Mouse (Mus musculus) mouse trophoblast stem cell (cell line): Measurements from ENCODE around the gene Id4.

Experiments used
- in situ Hi-C, 2 experiments: fragments of 300-500 bp; cut with MseI, MboI; formaldehyde crosslinking; loops; 2 replicates in 1 of 2; 3 replicates in 1 of 2; pipeline ENCODE4 v1.15.1; 2025

Id4 gene

DNA sequence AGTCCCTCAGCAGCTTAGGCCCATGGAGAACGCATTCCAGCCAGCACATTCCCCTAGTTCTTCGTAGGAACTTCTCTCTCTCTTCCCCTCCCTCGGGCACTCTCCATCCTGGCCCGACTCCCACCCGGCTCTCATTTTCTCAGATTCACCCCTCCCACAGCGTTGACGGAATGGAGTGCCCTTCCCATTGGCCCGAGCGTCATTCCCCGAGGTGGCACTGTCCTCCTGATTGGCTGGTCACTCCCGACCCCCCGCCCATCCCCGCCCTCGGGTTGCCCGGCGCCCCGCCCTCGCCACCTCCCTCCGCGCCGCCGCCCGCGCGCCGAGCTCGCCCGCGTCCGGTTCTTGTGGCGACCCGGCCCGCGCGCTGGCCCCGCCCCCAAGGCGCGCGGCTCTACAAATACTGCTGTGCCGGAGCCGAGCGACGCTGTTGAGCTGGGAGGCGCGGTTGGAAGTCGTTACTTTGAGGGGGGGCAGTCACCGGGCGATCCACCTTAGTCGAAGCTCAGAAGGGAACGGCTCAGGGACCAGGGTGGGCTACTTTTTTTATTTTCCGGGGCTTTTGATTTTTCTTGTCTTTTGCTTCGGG is at the start of gene Id4:
Gene Id4 (plus strand): TSS at position 539 of the 589 bp plus-strand sequence.
- in situ Hi-C loops = no loop called here

DNA sequence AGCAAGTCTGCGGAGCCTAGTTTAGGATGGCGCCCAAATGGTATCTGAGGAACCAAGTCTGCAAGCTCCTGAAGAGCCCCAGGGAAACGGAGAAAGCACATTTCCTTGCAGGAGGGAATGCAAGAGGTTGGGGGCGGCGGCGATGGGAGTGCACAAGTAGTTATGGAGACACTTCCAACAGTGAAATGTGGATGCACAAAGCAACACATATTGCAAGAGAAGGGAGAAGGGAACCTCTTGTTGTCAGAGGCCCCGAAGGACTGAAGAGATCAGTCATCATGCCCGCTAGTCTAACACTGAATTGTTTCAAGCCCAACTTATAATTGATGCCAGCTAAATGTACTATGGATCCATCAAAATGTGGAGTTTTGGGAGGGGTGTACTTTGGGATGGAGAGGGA is 33.9 kb upstream of the Id4 start:
- in situ Hi-C loops = no loop called here

- in situ Hi-C loops = no loop called here
Measured at GRCm38 (mm10) chr13:48227712-48228111, 33.3 kb upstream of the Id4 start.

- in situ Hi-C loops = no loop called here
Measured at GRCm38 (mm10) chr13:48228114-48228513, 32.9 kb upstream of the Id4 start.

GRCm38 (mm10) chr13:48230996-48231395 is 30.0 kb upstream of the Id4 start:
- in situ Hi-C loops = no loop called here

DNA sequence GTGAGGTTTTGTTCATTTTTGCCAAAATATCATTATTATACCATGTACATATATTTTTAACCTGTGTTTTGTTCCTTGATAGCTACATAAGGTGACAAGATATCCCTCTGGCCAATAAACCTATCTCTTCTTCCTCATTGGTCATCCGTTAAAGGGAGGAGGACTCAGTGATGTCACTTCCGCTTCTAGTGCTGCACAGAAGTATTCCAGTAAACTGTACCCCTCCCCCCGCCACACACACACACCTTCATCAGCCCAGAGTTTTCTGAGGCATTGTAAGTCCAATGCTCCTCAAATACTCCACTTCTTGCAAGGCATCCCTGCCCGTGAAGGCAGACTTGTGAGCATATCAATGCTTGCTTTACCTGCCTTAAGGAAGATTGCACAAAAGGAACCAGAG is 24.6 kb upstream of the Id4 start:
- in situ Hi-C loops = no loop called here

GRCm38 (mm10) chr13:48236865-48237264 is 24.2 kb upstream of the Id4 start:
- in situ Hi-C loops = no loop called here

- in situ Hi-C loops = no loop called here
Measured at GRCm38 (mm10) chr13:48237516-48237915, 23.5 kb upstream of the Id4 start.

- in situ Hi-C loops = no loop called here
Measured at GRCm38 (mm10) chr13:48245235-48246012, 15.6 kb upstream of the Id4 start.

DNA sequence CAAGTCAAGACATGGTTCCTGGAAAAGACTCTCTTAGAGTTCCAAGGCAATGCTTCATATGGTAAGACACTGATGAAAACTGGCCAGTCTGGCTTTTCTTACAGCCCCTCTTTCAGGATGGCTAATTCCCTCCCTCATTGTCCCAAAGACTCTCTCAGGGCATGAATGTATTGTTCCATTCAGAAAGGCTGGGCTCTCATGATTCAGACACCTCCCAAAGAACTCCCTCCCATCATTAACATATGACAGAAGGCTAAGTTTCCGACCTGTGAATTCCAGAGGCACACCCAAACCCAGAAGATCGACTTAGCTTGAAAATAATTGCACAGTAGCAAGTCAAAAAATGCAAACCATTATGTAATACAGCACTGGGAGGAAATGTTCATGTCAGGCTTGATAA is 8.5 kb upstream of the Id4 start:
- in situ Hi-C loops = no loop called here

- in situ Hi-C loops = no loop called here
Measured at GRCm38 (mm10) chr13:48255026-48255425, 6.0 kb upstream of the Id4 start.

DNA sequence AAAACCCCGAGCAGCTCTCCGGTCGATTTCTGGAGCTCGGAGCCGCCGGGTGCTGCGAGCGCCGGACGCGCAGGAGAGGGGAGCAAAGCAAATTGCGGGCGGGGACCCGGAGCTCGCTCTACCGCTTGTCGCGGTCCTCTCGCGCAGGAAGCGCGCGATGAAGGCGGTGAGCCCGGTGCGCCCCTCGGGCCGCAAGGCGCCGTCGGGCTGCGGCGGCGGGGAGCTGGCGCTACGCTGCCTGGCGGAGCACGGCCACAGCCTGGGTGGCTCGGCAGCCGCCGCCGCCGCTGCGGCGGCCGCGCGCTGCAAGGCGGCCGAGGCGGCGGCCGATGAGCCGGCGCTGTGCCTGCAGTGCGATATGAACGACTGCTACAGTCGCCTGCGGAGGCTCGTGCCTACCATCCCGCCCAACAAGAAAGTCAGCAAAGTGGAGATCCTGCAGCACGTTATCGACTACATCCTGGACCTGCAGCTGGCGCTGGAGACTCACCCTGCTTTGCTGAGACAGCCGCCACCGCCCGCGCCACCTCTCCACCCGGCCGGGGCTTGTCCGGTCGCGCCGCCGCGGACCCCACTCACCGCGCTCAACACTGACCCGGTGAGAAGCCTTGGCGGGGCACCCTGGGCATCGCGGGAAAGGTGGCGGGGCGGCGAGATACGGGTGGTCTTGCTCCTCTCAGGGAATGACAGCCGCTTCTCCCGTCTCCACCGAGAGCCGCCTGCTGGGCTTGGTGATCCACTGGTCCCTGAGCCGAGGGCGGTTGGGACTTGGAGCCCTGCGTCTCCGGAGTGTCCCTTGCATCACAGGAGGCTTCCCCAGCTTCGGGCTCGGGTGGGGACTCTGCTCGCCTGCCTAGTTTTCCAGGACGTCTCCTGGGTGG is 553 bp downstream of the Id4 start:
- in situ Hi-C loops = no loop called here

GRCm38 (mm10) chr13:48262451-48262969 is 1.5 kb downstream of the Id4 start:
- in situ Hi-C loops = no loop called here

- in situ Hi-C loops = no loop called here
Measured at GRCm38 (mm10) chr13:48265029-48265428, 4.0 kb downstream of the Id4 start.

DNA sequence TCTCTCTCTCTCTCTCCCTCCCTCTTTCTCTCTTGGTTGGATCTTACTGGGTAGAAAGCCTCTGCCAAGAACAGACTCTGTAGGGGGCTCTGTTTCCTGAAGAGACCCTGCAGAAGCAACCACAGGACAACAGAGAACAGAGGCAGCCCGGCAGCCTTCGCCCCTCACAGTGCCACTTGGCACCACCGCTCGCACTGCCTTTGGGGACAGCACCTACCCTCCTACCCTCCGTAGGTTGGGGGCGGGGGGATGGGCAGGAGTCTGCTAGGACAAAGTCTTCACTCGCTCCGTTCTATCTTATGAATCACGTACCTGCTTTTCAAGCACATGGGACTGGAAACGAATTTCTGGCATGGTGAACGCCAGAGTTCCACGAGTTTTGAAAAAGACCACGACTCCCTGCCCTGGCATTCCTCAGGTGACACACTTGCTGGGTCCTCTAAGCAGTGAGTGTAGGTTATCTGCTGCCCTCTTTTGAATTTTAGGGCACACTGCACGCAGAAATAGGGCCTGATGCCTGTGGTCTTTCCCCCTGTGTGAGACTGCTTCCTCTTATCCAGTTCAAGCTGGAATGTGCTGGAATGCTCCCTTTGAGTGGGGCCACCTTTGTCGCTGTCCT is 12.5 kb downstream of the Id4 start:
- in situ Hi-C loops = no loop called here

DNA sequence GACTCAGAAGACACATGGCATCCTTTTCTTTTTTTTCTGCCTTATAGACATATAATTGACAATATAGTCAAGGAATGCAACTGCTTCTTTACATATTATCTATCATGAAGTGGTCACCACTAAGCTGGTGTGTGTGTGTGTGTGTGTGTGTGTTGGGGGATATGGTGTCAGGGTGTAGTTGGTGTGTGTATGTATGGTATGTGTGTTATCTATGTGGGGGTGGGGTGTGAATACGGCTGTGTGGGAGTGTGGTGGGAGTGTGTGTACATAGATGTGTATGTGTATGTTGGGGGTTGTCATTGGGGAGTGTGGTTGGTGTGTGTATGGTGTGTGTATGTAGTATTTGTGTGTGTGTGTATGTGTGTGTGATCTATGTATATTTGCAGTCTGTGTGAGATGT is 13.1 kb downstream of the Id4 start:
- in situ Hi-C loops = no loop called here

GRCm38 (mm10) chr13:48276981-48277380 is 16.0 kb downstream of the Id4 start:
- in situ Hi-C loops = no loop called here

GRCm38 (mm10) chr13:48284426-48284825 is 23.4 kb downstream of the Id4 start:
- in situ Hi-C loops = no loop called here

DNA sequence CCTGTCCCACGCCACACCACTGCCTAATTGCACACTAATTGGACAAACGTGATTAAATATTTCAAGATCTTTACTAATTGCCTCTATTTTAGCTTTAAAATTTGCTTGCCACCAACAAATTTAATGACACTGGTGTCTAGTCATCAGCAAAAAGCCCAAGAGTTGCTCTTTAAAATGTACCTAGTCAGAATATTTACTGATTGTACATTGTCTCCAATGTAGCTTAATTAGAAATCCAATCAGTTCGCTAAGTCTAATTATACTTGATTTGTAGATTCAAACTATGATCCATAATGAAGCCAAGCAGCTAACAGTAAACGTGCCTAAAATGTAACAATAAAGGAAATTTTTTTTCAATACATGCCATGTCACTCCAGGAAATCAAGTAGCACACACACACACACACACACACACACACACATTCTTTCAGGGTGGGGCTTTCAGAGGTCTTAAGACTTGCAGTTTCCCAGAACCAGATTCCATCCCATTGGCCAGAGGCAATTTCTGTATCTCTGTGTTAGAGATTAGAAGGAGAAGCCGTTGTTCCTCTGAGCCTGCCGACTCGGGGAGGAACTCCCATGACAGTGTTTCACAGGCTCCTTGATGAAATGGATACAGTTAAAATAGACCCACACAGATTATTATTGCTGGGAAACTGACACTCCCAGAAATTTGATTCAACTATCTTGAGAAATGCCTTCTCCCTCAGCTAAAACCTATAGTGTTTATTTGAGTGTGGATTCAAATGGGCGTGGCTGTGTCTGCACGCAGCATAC is 24.1 kb downstream of the Id4 start:
- in situ Hi-C loops = no loop called here

DNA sequence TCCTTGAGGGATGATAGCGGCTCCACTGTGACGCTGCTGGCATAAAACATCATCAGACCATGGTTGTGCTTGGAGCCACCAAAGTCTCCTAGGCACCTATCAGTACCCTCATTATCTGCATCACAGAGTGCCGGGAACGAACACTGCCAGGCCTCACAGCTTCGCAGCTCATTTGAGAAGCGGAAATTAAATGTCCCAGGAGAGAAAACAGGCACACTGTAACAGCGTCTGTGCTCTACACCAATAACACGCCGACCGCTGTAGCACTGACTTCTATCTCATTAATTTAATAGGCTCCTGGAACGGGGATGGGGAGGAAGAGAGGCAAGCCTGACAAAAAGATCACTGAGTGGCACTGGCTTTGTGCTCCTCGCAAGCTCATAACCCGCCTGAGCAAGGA is 29.4 kb downstream of the Id4 start:
- in situ Hi-C loops = no loop called here

DNA sequence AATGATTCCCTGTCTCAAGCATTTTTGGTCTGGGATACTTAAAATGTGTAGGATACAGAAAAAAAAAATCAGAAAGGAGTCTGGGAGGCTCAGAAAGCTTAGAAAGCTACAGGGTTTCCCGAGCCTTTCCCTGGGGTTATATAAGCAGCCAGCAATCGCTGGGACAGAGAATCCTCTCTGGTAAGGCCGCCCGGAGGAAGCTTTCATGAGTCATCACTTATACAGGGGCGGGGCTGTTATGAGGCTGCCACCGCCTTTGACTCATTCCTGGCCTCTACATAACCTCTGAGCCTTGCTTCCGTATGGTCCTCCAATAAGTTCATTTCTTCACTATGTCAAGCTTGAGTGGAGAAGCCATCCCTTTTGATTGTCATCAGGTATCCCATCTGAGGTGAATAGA is 53.5 kb downstream of the Id4 start:
- in situ Hi-C loops = no loop called here
